Mouse (Mus musculus): ENCODE measurements around the gene Mgat4e.

- TF ChIP-seq CTCF (IDR thresholded peaks at IDR 0.05) (no peak), POLR2A (IDR thresholded peaks at IDR 0.05; ENCODE audit: insufficient read depth, low read depth, low read length) (no peak)
Observed at GRCm38 (mm10) chr1:134562457-134562856, 13.0 kb upstream of the Mgat4e start.

Data from heart, adult 2 months (tissue).